Mouse (Mus musculus): ENCODE measurements around the gene Atp6v0c. TPM values are rescaled to one million over a fixed set of nuclear protein-coding genes. Genes with fewer than 3 reads are reported as not detected.

Atp6v0c gene
- total and polyA plus RNA-seq, 2 experiments from 2014 or later = 489 to 2,006 TPM

- H3K4me3 ChIP-seq (ENCODE audit: low read depth, low read length) = peak within 1 kb of the TSS; percentile 65
- peak; percentile 98 for DNase-seq
- H3K36me3 ChIP-seq (ENCODE audit: insufficient read depth) = no peaks in the 10 kb centered on the region
- H3K27me3 ChIP-seq (ENCODE audit: insufficient read depth, low read length) = no peaks in the 10 kb centered on the region
- peak within 1 kb of the TSS; percentile 97 for H3K4me2 ChIP-seq (ENCODE audit: low read depth)
- H3K27ac ChIP-seq (ENCODE audit: low read depth, low read length) = peak within 1 kb of the TSS; percentile 76
- ATAC-seq = peak; percentile 84
- no peak for TF ChIP-seq CTCF (IDR thresholded peaks at IDR 0.05; ENCODE audit: low read depth)
- H3K4me1 ChIP-seq (ENCODE audit: insufficient read depth) = peaks cover 45% of the 10 kb centered on the region
- H3K9ac ChIP-seq = peak within 1 kb of the TSS; percentile 79
- no peaks in the 10 kb centered on the region for H3K9me3 ChIP-seq (ENCODE audit: low read length)
- under 1% methylated on average over 64 of the region's 65 CpGs for WGBS
Observed at GRCm38 (mm10) chr17:24205284-24205888, 35.9 kb upstream of the Atp6v0c start, which contains the start of gene Tbc1d24. Tbc1d24 (minus strand) TSS chr17:24205562.

GRCm38 (mm10) chr17:24204846-24205245, 35.3 kb upstream of the Atp6v0c start:
- H3K4me3 ChIP-seq (ENCODE audit: low read depth, low read length) = peak overlapping the region; percentile 65
- DNase-seq (no peak), ATAC-seq (no peak)
- H3K4me2 ChIP-seq (ENCODE audit: low read depth) = peak overlapping the region; percentile 97
- H3K36me3 ChIP-seq (ENCODE audit: insufficient read depth) = no peaks in the 10 kb centered on the region
- TF ChIP-seq CTCF (IDR thresholded peaks at IDR 0.05; ENCODE audit: low read depth) = no peak
- H3K27me3 ChIP-seq (ENCODE audit: insufficient read depth, low read length) = no peaks in the 10 kb centered on the region
- peak overlapping the region; percentile 79 for H3K9ac ChIP-seq
- 5% methylated on average over 7 of the region's 7 CpGs for WGBS
- peaks cover 45% of the 10 kb centered on the region for H3K4me1 ChIP-seq (ENCODE audit: insufficient read depth)
- H3K27ac ChIP-seq (ENCODE audit: low read depth, low read length) = peak overlapping the region; percentile 76; the same call in 1 of the 2 replicates
- H3K9me3 ChIP-seq (ENCODE audit: low read length) = no peaks in the 10 kb centered on the region

DNA sequence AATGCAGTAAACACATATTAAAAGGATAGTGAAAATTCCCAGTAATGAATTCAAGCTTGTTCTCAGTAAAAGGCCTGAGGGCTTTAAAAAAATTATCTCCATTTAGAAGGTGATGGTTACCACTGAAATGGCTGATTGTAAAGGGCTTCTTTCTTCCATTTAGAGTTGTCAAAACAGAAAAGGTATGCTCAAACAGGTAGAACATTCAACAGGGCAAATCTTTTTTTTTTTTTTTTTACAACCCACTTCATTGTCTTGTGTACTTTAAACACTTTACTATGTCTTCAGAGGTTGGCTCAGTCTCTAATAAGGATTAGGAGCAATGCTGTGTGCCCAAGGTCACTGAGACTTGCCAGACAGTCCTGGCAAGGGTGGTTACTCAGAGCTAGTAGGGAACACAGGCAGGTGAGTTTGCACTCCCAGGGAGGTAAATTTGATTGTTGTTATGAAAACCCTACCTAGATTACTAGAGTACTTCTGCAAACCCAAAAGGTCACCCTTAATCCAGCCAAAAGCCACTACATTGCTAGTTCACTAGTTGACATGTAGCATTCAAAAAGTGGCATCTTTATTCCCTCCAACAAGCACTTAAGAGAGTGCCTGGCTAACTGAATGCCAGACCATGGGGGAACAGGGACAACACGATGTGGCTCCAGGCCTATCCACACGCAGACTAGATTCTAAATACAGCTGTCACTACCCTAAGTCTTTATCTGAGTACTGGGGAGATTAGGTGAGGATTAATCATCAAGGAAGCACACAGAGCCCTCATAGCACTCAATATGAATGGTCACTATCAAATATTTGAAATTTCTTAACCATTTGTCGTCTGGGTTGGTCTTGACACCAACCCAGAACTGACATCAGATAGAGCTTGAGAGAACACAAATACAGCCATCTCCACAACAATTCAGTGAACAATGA, 34.4 kb upstream of the Atp6v0c start:
- TF ChIP-seq CTCF (IDR thresholded peaks at IDR 0.05; ENCODE audit: low read depth) = no peak
- H3K4me2 ChIP-seq (ENCODE audit: low read depth) = peak overlapping the region; percentile 97
- no peaks in the 10 kb centered on the region for H3K27me3 ChIP-seq (ENCODE audit: insufficient read depth, low read length)
- H3K4me3 ChIP-seq (ENCODE audit: low read depth, low read length) = peak overlapping the region; percentile 65
- no peaks in the 10 kb centered on the region for H3K9me3 ChIP-seq (ENCODE audit: low read length)
- no peak overlapping the region for H3K27ac ChIP-seq (ENCODE audit: low read depth, low read length)
- ATAC-seq = no peak
- DNase-seq = no peak
- 70% methylated on average over 3 of the region's 3 CpGs for WGBS
- H3K4me1 ChIP-seq (ENCODE audit: insufficient read depth) = peaks cover 41% of the 10 kb centered on the region
- H3K36me3 ChIP-seq (ENCODE audit: insufficient read depth) = no peaks in the 10 kb centered on the region
- H3K9ac ChIP-seq = 0 out of 2 replicates have a peak overlapping the region, but pooled peaks have one; percentile 79

DNA sequence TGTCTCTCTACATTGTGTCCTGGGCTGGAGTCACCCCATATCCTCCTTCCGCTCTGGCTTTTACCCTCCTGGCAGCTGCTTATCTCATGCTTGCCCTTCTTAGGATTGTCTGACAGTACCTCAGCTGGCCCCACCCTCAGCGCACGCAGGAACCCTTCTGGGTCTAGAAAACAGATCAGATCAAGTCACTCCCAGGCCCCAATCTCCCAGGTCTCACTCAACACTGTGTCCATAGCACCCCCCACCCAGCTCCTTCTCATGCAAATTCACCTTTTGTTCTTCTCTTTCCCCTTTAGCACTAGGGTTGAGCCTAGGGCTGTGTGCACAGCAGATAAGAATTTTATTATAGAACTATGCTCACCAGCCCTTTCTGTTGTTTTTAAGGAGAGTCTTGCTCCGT, 33.6 kb upstream of the Atp6v0c start:
- Histone ChIP-seq H3K4me1 (ENCODE audit: insufficient read depth) (peaks cover 33% of the 10 kb centered on the region), H3K4me3 (ENCODE audit: low read depth, low read length) (no peak overlapping the region), H3K27ac (ENCODE audit: low read depth, low read length) (no peak overlapping the region), H3K27me3 (ENCODE audit: insufficient read depth, low read length) (no peaks in the 10 kb centered on the region), H3K9me3 (ENCODE audit: low read length) (no peaks in the 10 kb centered on the region), H3K9ac (no peak overlapping the region), H3K4me2 (ENCODE audit: low read depth) (no peak overlapping the region; the same call in 1 of the 2 replicates), H3K36me3 (ENCODE audit: insufficient read depth) (no peaks in the 10 kb centered on the region)
- TF ChIP-seq CTCF (IDR thresholded peaks at IDR 0.05; ENCODE audit: low read depth) = no peak
- no peak for ATAC-seq
- WGBS = 49% methylated on average over 4 of the region's 4 CpGs
- no peak for DNase-seq

DNA sequence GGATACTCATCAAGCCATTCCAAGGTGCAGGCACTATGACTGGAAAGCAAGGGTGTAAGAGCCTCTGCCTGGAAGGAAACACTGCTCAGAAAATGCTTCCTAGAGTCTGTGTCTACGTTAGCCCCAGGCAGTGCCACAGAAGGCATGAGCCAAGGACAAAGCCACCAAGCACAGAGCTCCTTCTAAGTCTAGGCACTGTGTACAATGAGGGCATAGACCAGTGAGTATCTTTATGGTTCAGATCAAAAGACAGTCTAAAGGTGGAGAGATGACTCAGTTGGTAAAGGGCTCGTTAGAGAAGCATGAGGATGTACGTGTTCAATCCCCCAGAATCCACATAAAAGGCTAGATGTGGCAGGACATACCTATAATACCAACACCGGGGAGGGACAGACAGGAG, 31.6 kb upstream of the Atp6v0c start:
- Histone ChIP-seq H3K27ac (ENCODE audit: low read depth, low read length) (no peak overlapping the region), H3K27me3 (ENCODE audit: insufficient read depth, low read length) (no peaks in the 10 kb centered on the region), H3K4me3 (ENCODE audit: low read depth, low read length) (no peak overlapping the region), H3K4me1 (ENCODE audit: insufficient read depth) (peaks cover 16% of the 10 kb centered on the region), H3K9ac (no peak overlapping the region), H3K36me3 (ENCODE audit: insufficient read depth) (no peaks in the 10 kb centered on the region), H3K4me2 (ENCODE audit: low read depth) (no peak overlapping the region), H3K9me3 (ENCODE audit: low read length) (no peaks in the 10 kb centered on the region)
- TF ChIP-seq CTCF (IDR thresholded peaks at IDR 0.05; ENCODE audit: low read depth) = no peak
- 62% methylated on average over 4 of the region's 4 CpGs for WGBS
- ATAC-seq (no peak), DNase-seq (no peak)

DNA sequence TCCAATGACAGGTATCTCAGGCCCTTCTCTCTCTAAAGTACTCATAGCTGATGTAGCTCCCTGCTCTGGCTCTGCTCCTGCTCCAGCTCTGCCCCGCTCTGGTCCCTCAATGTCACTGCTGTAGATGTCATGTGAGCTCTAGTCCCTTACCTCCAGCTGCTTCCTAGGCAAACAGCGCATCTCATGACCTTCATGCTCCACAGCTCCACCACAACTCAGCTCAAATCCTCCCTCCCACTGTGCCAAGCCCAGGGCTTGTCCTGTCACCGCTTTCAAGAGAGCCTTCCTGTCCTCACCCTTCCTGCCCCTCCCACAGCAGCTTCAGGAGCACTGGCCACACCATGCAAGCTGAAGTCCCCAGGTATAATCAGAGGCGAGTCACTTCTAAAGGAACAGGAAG, 30.2 kb upstream of the Atp6v0c start:
- WGBS = 76% methylated on average over 4 of the region's 4 CpGs
- H3K4me2 ChIP-seq (ENCODE audit: low read depth) = no peak overlapping the region
- no peak for ATAC-seq
- no peaks in the 10 kb centered on the region for H3K27me3 ChIP-seq (ENCODE audit: insufficient read depth, low read length)
- H3K9me3 ChIP-seq (ENCODE audit: low read length) = no peaks in the 10 kb centered on the region
- H3K36me3 ChIP-seq (ENCODE audit: insufficient read depth) = no peaks in the 10 kb centered on the region
- H3K4me3 ChIP-seq (ENCODE audit: low read depth, low read length) = no peak overlapping the region
- no peak for TF ChIP-seq CTCF (IDR thresholded peaks at IDR 0.05; ENCODE audit: low read depth)
- H3K4me1 ChIP-seq (ENCODE audit: insufficient read depth) = peaks cover 8% of the 10 kb centered on the region
- no peak for DNase-seq
- no peak overlapping the region for H3K9ac ChIP-seq
- H3K27ac ChIP-seq (ENCODE audit: low read depth, low read length) = no peak overlapping the region

DNA sequence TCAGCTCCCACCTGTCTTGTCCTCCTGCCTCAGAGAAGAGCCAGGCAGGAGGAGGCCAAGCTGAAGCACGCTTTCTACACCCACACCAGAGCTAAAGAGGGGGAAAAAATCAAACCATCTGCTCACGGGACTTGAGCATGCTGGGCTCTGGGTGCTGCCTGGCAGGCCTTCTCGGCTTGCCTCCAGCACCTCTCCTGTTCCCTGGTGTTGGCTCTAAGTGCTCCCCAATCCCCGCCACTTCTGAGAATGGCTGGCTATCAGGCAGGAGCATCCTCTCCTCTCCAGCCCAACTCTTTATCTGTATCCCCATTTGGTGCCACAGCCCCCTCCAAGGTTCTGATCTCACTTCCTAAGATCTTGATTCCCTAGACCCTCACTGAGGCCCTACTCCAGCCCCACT, 29.8 kb upstream of the Atp6v0c start:
- Histone ChIP-seq H3K4me2 (ENCODE audit: low read depth) (no peak overlapping the region), H3K9me3 (ENCODE audit: low read length) (no peaks in the 10 kb centered on the region), H3K36me3 (ENCODE audit: insufficient read depth) (no peaks in the 10 kb centered on the region), H3K4me3 (ENCODE audit: low read depth, low read length) (no peak overlapping the region), H3K4me1 (ENCODE audit: insufficient read depth) (peaks cover 3% of the 10 kb centered on the region; the same call in 1 of the 2 replicates), H3K27ac (ENCODE audit: low read depth, low read length) (0 out of 2 replicates have a peak overlapping the region, but pooled peaks have one; percentile 35), H3K27me3 (ENCODE audit: insufficient read depth, low read length) (no peaks in the 10 kb centered on the region), H3K9ac (no peak overlapping the region)
- ATAC-seq = peak; percentile 58
- WGBS = 55% methylated on average over 4 of the region's 4 CpGs
- peak; percentile 61 for DNase-seq
- no peak for TF ChIP-seq CTCF (IDR thresholded peaks at IDR 0.05; ENCODE audit: low read depth)
